Mouse (Mus musculus): Measurements from ENCODE around the gene Slc29a2. TPM values are rescaled to one million over a fixed set of nuclear protein-coding genes. Genes with fewer than 3 reads are reported as not detected.

Gene Slc29a2
- polyA plus RNA-seq, 1 experiment from 2014 or later = 6.9 TPM

DNA sequence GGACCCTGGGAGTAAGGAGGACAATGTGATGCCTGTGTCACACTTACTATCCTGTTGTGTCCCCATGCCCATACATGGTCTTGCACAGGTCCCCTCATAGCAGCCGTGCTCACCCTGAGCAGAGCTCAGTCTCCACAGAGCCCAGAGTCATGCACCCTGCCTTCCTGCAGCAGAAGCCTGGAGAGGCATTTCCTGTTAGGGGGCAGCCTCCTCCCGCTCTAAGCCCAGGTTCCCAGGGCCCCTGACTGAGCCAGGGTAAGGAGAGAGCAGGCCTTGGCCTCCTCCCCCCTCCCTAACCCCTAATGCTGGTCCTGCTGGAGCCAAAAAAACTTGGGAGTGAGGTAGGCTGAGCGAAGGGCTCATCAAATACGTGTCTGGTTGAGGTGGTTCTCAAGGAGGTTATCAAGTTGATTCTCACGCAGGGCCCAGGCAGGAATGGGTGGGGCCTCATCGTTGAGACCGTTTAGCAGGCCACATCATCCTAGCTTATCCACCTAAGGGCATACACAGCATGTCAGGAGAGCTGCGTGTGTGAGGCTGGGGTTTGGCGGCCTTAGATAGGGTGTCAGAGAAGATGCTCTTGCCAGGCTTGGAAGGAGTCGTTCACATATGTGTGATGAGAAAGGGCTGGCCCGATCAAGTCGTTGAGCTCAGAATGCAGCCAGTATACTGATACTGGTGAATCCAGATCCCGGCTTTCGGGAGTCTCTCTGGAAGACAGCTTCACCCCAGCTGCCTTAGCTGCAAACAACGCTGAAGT is 43.6 kb downstream of the Slc29a2 start:
- H3K4me2 ChIP-seq = peak overlapping the region; percentile 69
- no peaks in the 10 kb centered on the region for H3K9me3 ChIP-seq (replicated peaks)
- peak overlapping the region; percentile 62; the same call in 1 of the 2 replicates for H3K9ac ChIP-seq
- WGBS = 13% methylated on average over 15 of the region's 15 CpGs
- H3K4me1 ChIP-seq = peaks cover 39% of the 10 kb centered on the region
- peak overlapping the region; percentile 36 for H3K4me3 ChIP-seq
- H3K36me3 ChIP-seq (ENCODE audit: poor library complexity, severe bottlenecking) = no peaks in the 10 kb centered on the region
- H3K27me3 ChIP-seq = peaks cover 45% of the 10 kb centered on the region
- no peak overlapping the region for H3K27ac ChIP-seq
- ATAC-seq = no peak

DNA sequence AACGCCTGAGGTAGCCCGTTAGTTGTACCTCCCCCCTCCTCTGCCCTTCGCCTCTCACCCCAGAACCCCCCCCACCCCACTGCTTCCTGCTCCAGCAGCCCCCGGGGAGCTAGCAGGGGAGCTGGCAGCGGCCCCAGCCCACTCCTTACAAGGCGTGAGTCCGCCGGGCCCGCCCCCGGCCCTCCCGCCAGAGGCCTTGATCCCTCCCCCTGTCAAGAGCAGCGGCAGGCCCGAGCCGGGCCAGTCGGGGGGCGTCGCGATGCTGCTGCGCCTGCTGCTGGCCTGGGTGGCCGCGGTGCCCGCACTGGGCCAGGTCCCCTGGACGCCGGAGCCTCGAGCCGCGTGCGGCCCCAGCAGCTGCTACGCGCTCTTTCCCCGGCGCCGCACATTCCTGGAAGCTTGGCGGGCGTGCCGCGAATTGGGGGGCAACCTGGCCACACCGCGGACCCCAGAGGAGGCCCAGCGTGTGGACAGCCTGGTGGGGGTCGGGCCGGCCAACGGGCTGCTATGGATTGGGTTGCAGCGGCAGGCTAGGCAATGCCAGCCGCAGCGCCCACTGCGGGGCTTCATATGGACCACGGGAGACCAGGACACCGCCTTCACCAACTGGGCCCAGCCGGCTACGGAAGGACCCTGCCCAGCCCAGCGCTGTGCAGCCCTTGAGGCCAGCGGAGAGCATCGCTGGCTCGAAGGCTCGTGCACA is 44.4 kb downstream of the Slc29a2 start, which contains the start of gene Cd248:
TSS of gene Cd248 (plus strand) at position 212 of the 703 bp plus-strand sequence.
- peaks cover 45% of the 10 kb centered on the region for H3K27me3 ChIP-seq
- H3K4me2 ChIP-seq = peak within 1 kb of the TSS; percentile 69
- ATAC-seq = peak; percentile 26
- 0 out of 2 replicates have a peak within 1 kb of the TSS, but pooled peaks have one; percentile 20 for H3K27ac ChIP-seq
- 1% methylated on average over 51 of the region's 56 CpGs for WGBS
- H3K4me1 ChIP-seq = peaks cover 47% of the 10 kb centered on the region
- no peaks in the 10 kb centered on the region for H3K9me3 ChIP-seq (replicated peaks)
- peak within 1 kb of the TSS; percentile 36 for H3K4me3 ChIP-seq
- peak within 1 kb of the TSS; percentile 62 for H3K9ac ChIP-seq
- H3K36me3 ChIP-seq (ENCODE audit: poor library complexity, severe bottlenecking) = no peaks in the 10 kb centered on the region

DNA sequence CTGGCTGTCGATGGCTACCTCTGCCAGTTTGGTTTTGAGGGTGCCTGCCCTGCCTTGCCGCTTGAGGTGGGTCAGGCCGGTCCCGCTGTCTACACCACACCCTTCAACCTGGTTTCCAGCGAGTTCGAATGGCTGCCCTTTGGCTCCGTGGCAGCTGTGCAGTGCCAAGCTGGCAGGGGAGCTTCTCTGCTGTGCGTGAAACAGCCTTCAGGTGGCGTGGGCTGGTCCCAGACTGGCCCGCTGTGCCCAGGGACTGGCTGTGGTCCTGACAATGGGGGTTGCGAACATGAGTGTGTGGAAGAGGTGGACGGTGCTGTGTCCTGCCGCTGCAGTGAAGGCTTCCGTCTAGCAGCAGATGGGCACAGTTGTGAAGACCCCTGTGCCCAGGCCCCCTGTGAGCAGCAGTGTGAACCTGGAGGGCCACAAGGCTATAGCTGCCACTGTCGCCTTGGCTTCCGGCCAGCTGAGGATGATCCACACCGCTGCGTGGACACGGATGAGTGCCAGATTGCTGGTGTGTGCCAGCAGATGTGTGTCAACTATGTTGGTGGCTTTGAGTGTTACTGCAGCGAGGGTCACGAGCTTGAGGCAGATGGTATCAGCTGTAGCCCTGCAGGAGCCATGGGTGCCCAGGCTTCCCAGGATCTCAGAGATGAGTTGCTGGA is 45.0 kb downstream of the Slc29a2 start:
- 39% methylated on average over 21 of the region's 21 CpGs for WGBS
- no peaks in the 10 kb centered on the region for H3K9me3 ChIP-seq (replicated peaks)
- H3K27ac ChIP-seq = no peak overlapping the region
- peak overlapping the region; percentile 62 for H3K9ac ChIP-seq
- peak overlapping the region; percentile 36 for H3K4me3 ChIP-seq
- peaks cover 48% of the 10 kb centered on the region for H3K4me1 ChIP-seq
- H3K27me3 ChIP-seq = peaks cover 45% of the 10 kb centered on the region
- H3K36me3 ChIP-seq (ENCODE audit: poor library complexity, severe bottlenecking) = no peaks in the 10 kb centered on the region
- ATAC-seq = no peak
- peak overlapping the region; percentile 69 for H3K4me2 ChIP-seq

DNA sequence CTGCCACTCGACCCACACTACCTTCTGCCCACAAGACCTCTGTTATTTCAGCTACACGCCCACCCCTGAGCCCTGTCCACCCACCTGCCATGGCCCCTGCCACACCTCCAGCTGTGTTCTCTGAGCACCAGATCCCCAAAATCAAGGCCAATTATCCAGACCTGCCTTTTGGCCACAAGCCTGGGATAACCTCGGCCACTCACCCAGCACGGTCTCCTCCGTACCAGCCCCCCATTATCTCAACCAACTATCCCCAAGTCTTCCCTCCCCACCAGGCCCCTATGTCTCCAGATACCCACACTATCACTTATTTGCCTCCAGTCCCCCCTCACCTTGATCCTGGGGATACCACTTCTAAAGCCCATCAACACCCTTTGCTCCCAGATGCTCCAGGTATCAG is 45.8 kb downstream of the Slc29a2 start:
- 84% methylated on average over 5 of the region's 5 CpGs for WGBS
- Histone ChIP-seq H3K4me1 (peaks cover 48% of the 10 kb centered on the region), H3K36me3 (ENCODE audit: poor library complexity, severe bottlenecking) (no peaks in the 10 kb centered on the region), H3K9ac (no peak overlapping the region), H3K9me3 (replicated peaks) (no peaks in the 10 kb centered on the region), H3K27ac (no peak overlapping the region), H3K4me3 (no peak overlapping the region), H3K27me3 (peaks cover 46% of the 10 kb centered on the region), H3K4me2 (0 out of 2 replicates have a peak overlapping the region, but pooled peaks have one; percentile 69)
- ATAC-seq = no peak

DNA sequence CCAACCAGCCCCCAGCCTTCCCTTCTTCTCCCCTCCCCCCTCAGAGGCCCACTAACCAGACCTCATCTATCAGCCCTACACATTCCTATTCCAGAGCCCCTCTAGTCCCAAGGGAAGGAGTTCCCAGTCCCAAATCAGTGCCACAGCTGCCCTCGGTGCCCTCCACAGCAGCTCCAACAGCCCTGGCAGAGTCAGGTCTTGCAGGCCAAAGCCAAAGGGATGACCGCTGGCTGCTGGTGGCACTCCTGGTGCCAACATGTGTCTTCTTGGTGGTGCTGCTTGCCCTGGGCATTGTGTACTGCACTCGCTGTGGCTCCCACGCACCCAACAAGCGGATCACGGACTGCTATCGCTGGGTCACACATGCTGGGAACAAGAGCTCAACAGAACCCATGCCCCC is 46.3 kb downstream of the Slc29a2 start:
- H3K4me3 ChIP-seq = no peak overlapping the region
- H3K9me3 ChIP-seq (replicated peaks) = no peaks in the 10 kb centered on the region
- H3K36me3 ChIP-seq (ENCODE audit: poor library complexity, severe bottlenecking) = no peaks in the 10 kb centered on the region
- H3K27ac ChIP-seq = no peak overlapping the region
- no peak overlapping the region for H3K9ac ChIP-seq
- no peak for ATAC-seq
- H3K4me1 ChIP-seq = peaks cover 48% of the 10 kb centered on the region
- WGBS = 89% methylated on average over 7 of the region's 7 CpGs
- peaks cover 50% of the 10 kb centered on the region for H3K27me3 ChIP-seq
- H3K4me2 ChIP-seq = 0 out of 2 replicates have a peak overlapping the region, but pooled peaks have one; percentile 69

DNA sequence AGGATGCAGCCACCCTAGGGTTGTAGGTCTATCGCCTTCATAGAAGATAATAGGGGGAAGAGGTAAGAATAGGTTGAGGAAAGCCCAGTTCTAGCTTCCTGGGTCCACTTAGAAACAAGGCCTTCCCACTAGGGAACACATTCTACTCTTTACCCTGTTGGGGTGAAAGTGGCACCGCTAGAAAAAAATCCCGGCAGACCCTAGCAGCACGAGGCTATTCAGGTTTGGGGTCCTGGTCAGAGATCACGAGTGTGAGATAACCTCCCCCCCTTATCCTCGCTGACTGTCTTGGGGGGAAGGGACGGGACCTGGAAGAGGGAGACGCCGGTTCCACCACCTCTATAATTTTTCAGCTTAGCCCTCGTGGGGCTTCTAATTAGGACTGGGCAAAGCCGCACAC is 47.4 kb downstream of the Slc29a2 start:
- H3K4me3 ChIP-seq = peak overlapping the region; percentile 39
- ATAC-seq = no peak
- H3K36me3 ChIP-seq (ENCODE audit: poor library complexity, severe bottlenecking) = no peaks in the 10 kb centered on the region
- H3K4me2 ChIP-seq = peak overlapping the region; percentile 64
- 5% methylated on average over 11 of the region's 11 CpGs for WGBS
- H3K9me3 ChIP-seq (replicated peaks) = no peaks in the 10 kb centered on the region
- peaks cover 48% of the 10 kb centered on the region for H3K4me1 ChIP-seq
- peak overlapping the region; percentile 62 for H3K9ac ChIP-seq
- peaks cover 48% of the 10 kb centered on the region for H3K27me3 ChIP-seq
- peak overlapping the region; percentile 52 for H3K27ac ChIP-seq

DNA sequence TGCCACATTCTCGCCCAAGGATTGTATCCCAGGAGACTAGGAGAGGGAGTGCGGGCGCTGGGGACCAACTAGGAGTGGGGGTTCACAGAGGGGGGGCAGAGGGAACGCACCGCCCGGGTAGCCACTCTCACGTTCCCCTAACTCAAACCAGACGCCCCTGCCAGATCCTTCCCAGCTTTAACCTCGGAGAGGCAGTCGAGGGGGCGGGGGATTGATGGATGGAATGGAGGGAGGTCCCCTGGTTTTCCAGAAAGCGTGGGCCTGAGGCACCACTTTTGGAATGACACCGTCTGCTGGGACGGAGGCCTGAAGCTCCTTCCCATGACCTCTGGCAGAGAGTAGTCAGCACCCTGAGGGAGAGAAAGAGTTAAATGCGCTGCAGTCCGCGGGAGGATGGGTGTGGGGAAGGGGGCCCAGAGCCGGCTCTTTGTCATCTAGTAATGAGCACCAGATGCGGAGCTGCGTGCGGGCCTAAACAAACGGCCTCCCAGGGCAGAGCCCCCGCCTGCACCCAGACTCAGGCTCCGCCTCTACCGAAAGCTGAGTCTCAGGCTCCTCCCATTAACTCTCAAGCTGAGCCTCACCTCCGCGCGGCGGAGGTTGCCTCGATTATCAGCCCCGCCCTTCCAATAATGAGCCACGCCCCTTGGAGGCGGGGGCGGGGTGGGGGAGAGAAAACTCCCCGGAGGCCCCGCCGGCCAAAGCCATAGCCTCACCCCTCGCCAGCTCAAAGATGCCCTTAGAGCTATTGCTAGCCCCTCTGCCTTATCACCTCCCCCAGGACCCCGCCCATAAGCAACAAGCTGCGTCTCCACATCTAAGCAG is 48.1 kb downstream of the Slc29a2 start:
- Histone ChIP-seq H3K4me3 (peak overlapping the region; percentile 39), H3K9ac (peak overlapping the region; percentile 62), H3K9me3 (replicated peaks) (no peaks in the 10 kb centered on the region), H3K27me3 (peaks cover 45% of the 10 kb centered on the region), H3K27ac (peak overlapping the region; percentile 52), H3K4me1 (peaks cover 48% of the 10 kb centered on the region), H3K36me3 (ENCODE audit: poor library complexity, severe bottlenecking) (no peaks in the 10 kb centered on the region), H3K4me2 (peak overlapping the region; percentile 64)
- peak; percentile 85 for ATAC-seq
- WGBS = under 1% methylated on average over 40 of the region's 40 CpGs

DNA sequence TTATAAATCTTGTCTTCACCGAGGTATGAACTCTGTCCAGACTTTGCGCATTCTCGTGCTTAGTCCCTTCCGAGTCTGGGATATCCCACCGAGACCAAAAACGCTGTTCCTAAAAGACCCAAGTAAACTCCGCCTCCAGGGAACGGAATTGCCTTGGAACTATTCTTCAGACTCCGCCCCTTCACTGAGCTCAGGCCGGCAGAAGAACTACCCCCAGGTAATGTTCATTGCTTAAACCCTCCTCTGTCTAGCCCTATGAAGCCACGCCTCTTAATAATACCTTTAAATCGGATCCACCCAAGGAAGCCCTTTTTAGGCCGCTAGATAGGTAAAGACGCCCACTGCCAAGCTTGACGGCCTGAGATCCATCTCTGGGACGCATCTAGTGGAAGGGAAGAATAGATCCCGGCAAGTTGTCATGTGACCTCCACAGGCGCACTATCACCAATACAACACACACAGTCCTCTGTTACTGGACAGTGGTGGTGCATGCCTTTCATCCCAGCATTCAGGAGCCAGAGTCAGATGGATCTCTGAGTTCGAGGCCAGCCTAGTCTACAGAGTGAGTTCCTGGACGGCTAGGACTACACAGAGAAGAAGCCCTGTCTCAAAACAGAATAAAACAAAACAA is 48.8 kb downstream of the Slc29a2 start:
- no peak overlapping the region for H3K27ac ChIP-seq
- H3K4me1 ChIP-seq = peaks cover 42% of the 10 kb centered on the region
- no peaks in the 10 kb centered on the region for H3K9me3 ChIP-seq (replicated peaks)
- no peaks in the 10 kb centered on the region for H3K36me3 ChIP-seq (ENCODE audit: poor library complexity, severe bottlenecking)
- peaks cover 38% of the 10 kb centered on the region for H3K27me3 ChIP-seq
- peak; percentile 5; the same call in 1 of the 2 replicates for ATAC-seq
- WGBS = 2% methylated on average over 20 of the region's 20 CpGs
- H3K9ac ChIP-seq = peak overlapping the region; percentile 62; the same call in 1 of the 2 replicates
- H3K4me2 ChIP-seq = peak overlapping the region; percentile 64
- peak overlapping the region; percentile 39 for H3K4me3 ChIP-seq

DNA sequence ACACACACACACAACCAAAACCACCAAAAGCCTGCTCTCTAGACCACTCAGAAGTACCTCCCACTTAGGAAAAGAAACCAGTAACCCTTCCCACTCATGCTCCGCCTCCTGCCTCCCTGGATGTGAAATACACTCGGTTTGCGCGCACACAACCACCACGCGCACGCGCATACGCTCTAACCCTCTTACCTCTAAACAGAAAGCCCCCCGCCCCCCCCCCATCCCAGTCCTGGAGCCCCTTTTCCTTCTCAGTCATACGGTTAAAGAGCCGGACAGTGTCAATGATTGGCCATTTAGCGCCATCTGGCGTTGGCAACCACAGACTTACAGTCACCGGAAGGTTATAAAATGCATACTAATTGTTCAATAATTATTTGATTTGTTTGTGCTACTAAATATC is 49.4 kb downstream of the Slc29a2 start:
- WGBS = 2% methylated on average over 15 of the region's 15 CpGs
- Histone ChIP-seq H3K36me3 (ENCODE audit: poor library complexity, severe bottlenecking) (no peaks in the 10 kb centered on the region), H3K9me3 (replicated peaks) (no peaks in the 10 kb centered on the region), H3K27ac (no peak overlapping the region), H3K4me3 (peak overlapping the region; percentile 39), H3K4me2 (peak overlapping the region; percentile 64), H3K9ac (0 out of 2 replicates have a peak overlapping the region, but pooled peaks have one; percentile 6), H3K27me3 (peaks cover 38% of the 10 kb centered on the region), H3K4me1 (peaks cover 37% of the 10 kb centered on the region)
- ATAC-seq = peak; percentile 31; the same call in 1 of the 2 replicates

DNA sequence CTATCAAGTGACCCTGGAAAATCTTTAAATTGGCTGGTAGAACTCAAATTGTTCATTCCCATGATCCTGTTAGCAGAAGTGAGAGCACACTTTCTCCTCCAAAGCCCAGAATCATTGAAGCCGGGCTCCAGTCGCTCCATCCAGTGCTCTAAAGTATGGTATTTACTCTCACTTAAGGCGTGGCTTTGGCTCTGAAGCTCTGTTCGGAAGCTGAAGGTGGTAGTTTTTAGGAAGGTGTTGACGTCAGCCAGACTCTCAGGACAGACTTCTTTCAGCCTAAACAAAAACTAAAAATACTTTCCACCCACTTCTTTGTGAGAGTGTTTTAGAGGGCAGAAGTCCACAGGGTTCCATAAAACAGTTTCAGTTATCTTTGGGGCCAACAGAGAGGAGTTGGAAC is 49.9 kb downstream of the Slc29a2 start:
- WGBS = 46% methylated on average over 5 of the region's 5 CpGs
- H3K36me3 ChIP-seq (ENCODE audit: poor library complexity, severe bottlenecking) = no peaks in the 10 kb centered on the region
- ATAC-seq = no peak
- H3K4me1 ChIP-seq = peaks cover 32% of the 10 kb centered on the region
- H3K27ac ChIP-seq = no peak overlapping the region
- no peak overlapping the region for H3K4me2 ChIP-seq
- H3K9ac ChIP-seq = no peak overlapping the region
- no peaks in the 10 kb centered on the region for H3K9me3 ChIP-seq (replicated peaks)
- peaks cover 33% of the 10 kb centered on the region for H3K27me3 ChIP-seq
- no peak overlapping the region for H3K4me3 ChIP-seq

DNA sequence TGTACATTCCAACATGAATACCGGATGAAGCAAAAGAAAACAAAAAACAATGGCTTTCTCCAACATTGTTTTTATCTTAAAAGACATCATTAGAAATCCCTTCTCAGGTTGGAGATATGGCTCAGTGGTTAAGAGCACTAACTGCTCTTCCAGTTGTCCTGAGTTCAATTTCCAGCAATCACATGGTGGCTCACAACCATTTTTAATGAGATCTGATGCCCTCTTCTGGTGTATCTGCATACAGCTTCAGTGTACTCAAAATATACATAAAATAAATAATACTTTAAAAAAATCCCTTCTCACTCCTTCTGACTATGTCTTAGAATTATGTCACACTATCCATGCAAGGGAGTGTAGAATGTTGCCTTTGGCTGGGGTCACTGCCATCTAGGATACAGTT is 55.6 kb downstream of the Slc29a2 start:
- peaks cover 57% of the 10 kb centered on the region for H3K27me3 ChIP-seq
- no peaks in the 10 kb centered on the region for H3K36me3 ChIP-seq (ENCODE audit: poor library complexity, severe bottlenecking)
- ATAC-seq = no peak
- H3K9me3 ChIP-seq (replicated peaks) = no peaks in the 10 kb centered on the region
- H3K4me2 ChIP-seq = no peak overlapping the region
- no peak overlapping the region for H3K4me3 ChIP-seq
- H3K27ac ChIP-seq = no peak overlapping the region
- WGBS = 92% methylated on average over 1 of the region's 1 CpGs
- no peaks in the 10 kb centered on the region for H3K4me1 ChIP-seq
- H3K9ac ChIP-seq = no peak overlapping the region
